ENCODE assay signal across 11 mouse cellular contexts in genomic region chr16:77405859-77406258, GRCm38 (mm10).
DNase-seq lines count a peak whose midpoint lies in the region; ATAC-seq and TF ChIP-seq lines count a peak whose summit lies in the region.
"Had no signal": no experiment of that assay in that cellular context is flagged by ENCODE, and none has a peak within 500 bp of the region (broad histone marks: within the 10 kb centered on the region; RNA-seq: fewer than 3 reads in every experiment).

No protein-coding gene starts in this region.

- no peak for ATAC-seq in liver, embryonic 16.5 days (ENCODE audit: low read depth)
- no peak for ATAC-seq in liver, embryonic 12.5 days
- ATAC-seq in hindbrain, embryonic 13.5 days (ENCODE audit: low FRiP score), result peak; percentile 72
- peak; percentile 80 for ATAC-seq in midbrain, embryonic 12.5 days (ENCODE audit: low FRiP score, low read depth)

- H3K9me3 ChIP-seq in liver, embryonic 16.5 days (replicated peaks; ENCODE audit: control insufficient read depth, low read length), result no peaks in the 10 kb centered on the region
- no peaks in the 10 kb centered on the region for H3K9me3 ChIP-seq in liver, embryonic 12.5 days (replicated peaks)
- H3K9me3 ChIP-seq in hindbrain, embryonic 13.5 days, result no peaks in the 10 kb centered on the region
- H3K9me3 ChIP-seq in midbrain, embryonic 12.5 days, result no peaks in the 10 kb centered on the region

- no peak for DNase-seq in spleen, postnatal 36 days (ENCODE audit: low spot score in 2 of 2)
- DNase-seq in heart, postnatal 36 days, result no peak
- no peak for DNase-seq in left cerebral cortex, adult 2 months (ENCODE audit: extremely low spot score in 1 of 2, low spot score in 2 of 2)
- no peak for DNase-seq in cerebellum, adult 9-11 months
- DNase-seq: gastrocnemius, adult 2 months; lung, postnatal 4 days had no signal

- peak overlapping the region; percentile 26; the same call in 1 of the 2 replicates for H3K4me2 ChIP-seq in liver, embryonic 16.5 days (ENCODE audit: low read depth, low read length)
- no peak overlapping the region for H3K4me2 ChIP-seq in liver, embryonic 12.5 days
- H3K4me2 ChIP-seq in hindbrain, embryonic 13.5 days, result peak overlapping the region; percentile 44
- peak overlapping the region; percentile 41 for H3K4me2 ChIP-seq in midbrain, embryonic 12.5 days (replicated peaks)
- H3K4me2 ChIP-seq: heart, embryonic 11.5 days had no signal

- no peaks in the 10 kb centered on the region for H3K36me3 ChIP-seq in liver, embryonic 16.5 days (ENCODE audit: control insufficient read depth, insufficient read depth)
- H3K36me3 ChIP-seq in liver, embryonic 12.5 days, result no peaks in the 10 kb centered on the region
- no peaks in the 10 kb centered on the region for H3K36me3 ChIP-seq in hindbrain, embryonic 13.5 days
- H3K36me3 ChIP-seq in midbrain, embryonic 12.5 days, result no peaks in the 10 kb centered on the region

- 57% methylated on average over 6 of the region's 6 CpGs for WGBS in liver, embryonic 16.5 days (ENCODE audit: insufficient replicate concordance)
- WGBS in liver, embryonic 12.5 days (ENCODE audit: insufficient replicate concordance), result 52% methylated on average over 6 of the region's 6 CpGs
- 12% methylated on average over 6 of the region's 6 CpGs for WGBS in hindbrain, embryonic 13.5 days
- WGBS in midbrain, embryonic 12.5 days, result 23% methylated on average over 6 of the region's 6 CpGs

- H3K9ac ChIP-seq in liver, embryonic 16.5 days (ENCODE audit: low read depth, low read length), result no peak overlapping the region
- no peak overlapping the region for H3K9ac ChIP-seq in liver, embryonic 12.5 days
- H3K9ac ChIP-seq in hindbrain, embryonic 13.5 days, result no peak overlapping the region
- peak overlapping the region; percentile 3; the same call in 1 of the 2 replicates for H3K9ac ChIP-seq in midbrain, embryonic 12.5 days (replicated peaks)

- H3K27ac ChIP-seq in liver, embryonic 16.5 days (ENCODE audit: low read length), result peak overlapping the region; percentile 45; the same call in 1 of the 2 replicates
- H3K27ac ChIP-seq in liver, embryonic 12.5 days, result no peak overlapping the region
- peak overlapping the region; percentile 90 for H3K27ac ChIP-seq in hindbrain, embryonic 13.5 days
- H3K27ac ChIP-seq in midbrain, embryonic 12.5 days (replicated peaks), result peak overlapping the region; percentile 91
- H3K27ac ChIP-seq in left cerebral cortex, adult 2 months, result no peak overlapping the region
- H3K27ac ChIP-seq: gastrocnemius, adult 2 months had no signal

- intact Hi-C loops in heart, postnatal 36 days (cut with DNase I), result no loop called here
- intact Hi-C loops in left cerebral cortex, adult 2 months (cut with DNase I), result no loop called here

- TF ChIP-seq CTCF in left cerebral cortex, adult 2 months (IDR thresholded peaks at IDR 0.05), result no peak

- H3K27me3 ChIP-seq in liver, embryonic 16.5 days (ENCODE audit: control insufficient read depth, insufficient read depth, low read depth, low read length), result no peaks in the 10 kb centered on the region
- H3K27me3 ChIP-seq in liver, embryonic 12.5 days (replicated peaks), result no peaks in the 10 kb centered on the region
- no peaks in the 10 kb centered on the region for H3K27me3 ChIP-seq in hindbrain, embryonic 13.5 days
- H3K27me3 ChIP-seq in midbrain, embryonic 12.5 days, result no peaks in the 10 kb centered on the region

- no peaks in the 10 kb centered on the region for H3K4me1 ChIP-seq in liver, embryonic 16.5 days (ENCODE audit: control insufficient read depth, low read depth, low read length)
- 0 out of 2 replicates have a peak, but pooled peaks cover 2% of the 10 kb centered on the region for H3K4me1 ChIP-seq in liver, embryonic 12.5 days
- peaks cover 53% of the 10 kb centered on the region for H3K4me1 ChIP-seq in hindbrain, embryonic 13.5 days (replicated peaks)
- peaks cover 57% of the 10 kb centered on the region for H3K4me1 ChIP-seq in midbrain, embryonic 12.5 days

- no peak overlapping the region for H3K4me3 ChIP-seq in liver, embryonic 16.5 days (ENCODE audit: low read depth, low read length)
- no peak overlapping the region for H3K4me3 ChIP-seq in liver, embryonic 12.5 days
- H3K4me3 ChIP-seq in hindbrain, embryonic 13.5 days, result peak overlapping the region; percentile 16; the same call in 1 of the 2 replicates
- H3K4me3 ChIP-seq in midbrain, embryonic 12.5 days, result 0 out of 2 replicates have a peak overlapping the region, but pooled peaks have one; percentile 10
- no peak overlapping the region for H3K4me3 ChIP-seq in left cerebral cortex, adult 2 months
- H3K4me3 ChIP-seq: gastrocnemius, adult 2 months had no signal

Comparison
In these comparisons a context has a peak if more than half of its experiments do, and no peak if none do; other contexts are left out.
1. H3K27ac ChIP-seq: peak in liver, embryonic 16.5 days (single experiment), hindbrain, embryonic 13.5 days (single experiment) and midbrain, embryonic 12.5 days (single experiment); none in liver, embryonic 12.5 days (single experiment) and left cerebral cortex, adult 2 months (single experiment).
2. ATAC-seq: peak in hindbrain, embryonic 13.5 days (single experiment) and midbrain, embryonic 12.5 days (single experiment); none in liver, embryonic 16.5 days (single experiment) and liver, embryonic 12.5 days (single experiment).
3. H3K4me3 ChIP-seq: peak in hindbrain, embryonic 13.5 days (single experiment) and midbrain, embryonic 12.5 days (single experiment); none in liver, embryonic 16.5 days (single experiment), liver, embryonic 12.5 days (single experiment) and left cerebral cortex, adult 2 months (single experiment).